Mouse (Mus musculus) MN1 (cell line): ENCODE measurements around the gene Sct.
"Not testable (repeated sequence)": the region's sequence is repeated elsewhere in the genome, so short reads cannot be mapped to it uniquely, and the experiment has no call there.

Source experiments
- DNase-seq: peaks from one replicate; pipeline ENCODE4 v3.0.0-alpha.2; 2016; ENCODE audit warnings: low spot score

Sct gene

GRCm38 (mm10) chr7:141291921-141292582 lies 13.1 kb upstream of the Sct start, which contains the start of gene Drd4:
Gene Drd4, plus strand, starts transcription at chr7:141292006.
- peak; percentile 50 for DNase-seq

GRCm38 (mm10) chr7:141288042-141288441 lies 9.1 kb upstream of the Sct start:
- no peak for DNase-seq

GRCm38 (mm10) chr7:141282756-141283155 lies 3.8 kb upstream of the Sct start:
- no peak for DNase-seq

- DNase-seq, result no peak
Measured at GRCm38 (mm10) chr7:141281442-141281841, 2.5 kb upstream of the Sct start.

GRCm38 (mm10) chr7:141277701-141278678 lies 943 bp downstream of the Sct start:
- peak; percentile 34 for DNase-seq

GRCm38 (mm10) chr7:141276546-141276945 lies 2.4 kb downstream of the Sct start, which contains the start of gene Cdhr5:
Gene Cdhr5, minus strand, starts transcription at chr7:141276786.
- DNase-seq, result no peak

- no peak for DNase-seq
Measured at GRCm38 (mm10) chr7:141275356-141275755, 3.6 kb downstream of the Sct start.

- DNase-seq, result no peak
Measured at GRCm38 (mm10) chr7:141270631-141271030, 8.3 kb downstream of the Sct start.

GRCm38 (mm10) chr7:141269273-141269545 lies 9.7 kb downstream of the Sct start:
- no peak for DNase-seq

- no peak for DNase-seq
Measured at GRCm38 (mm10) chr7:141268466-141269272, 10.3 kb downstream of the Sct start.

- DNase-seq, result peak; percentile 61
Measured at GRCm38 (mm10) chr7:141265739-141266561, 13.0 kb downstream of the Sct start, which contains the start of gene Irf7. Gene Irf7, minus strand, starts transcription at chr7:141266481.

GRCm38 (mm10) chr7:141265411-141265738 lies 13.6 kb downstream of the Sct start:
- no peak for DNase-seq

- peak; percentile 47 for DNase-seq
Measured at GRCm38 (mm10) chr7:141264761-141265410, 14.0 kb downstream of the Sct start.

- no peak for DNase-seq
Measured at GRCm38 (mm10) chr7:141264041-141264700, 14.8 kb downstream of the Sct start.

GRCm38 (mm10) chr7:141263640-141264039 lies 15.3 kb downstream of the Sct start:
- DNase-seq, result no peak

- DNase-seq, result no peak
Measured at GRCm38 (mm10) chr7:141261480-141261879, 17.5 kb downstream of the Sct start.

- no peak for DNase-seq
Measured at GRCm38 (mm10) chr7:141256159-141256558, 22.8 kb downstream of the Sct start.

- DNase-seq, result not testable (repeated sequence)
Measured at GRCm38 (mm10) chr7:141250486-141250885, 28.4 kb downstream of the Sct start.

GRCm38 (mm10) chr7:141231551-141231950 lies 47.4 kb downstream of the Sct start:
- DNase-seq, result no peak

GRCm38 (mm10) chr7:141231111-141231510 lies 47.8 kb downstream of the Sct start:
- no peak for DNase-seq
